Mouse (Mus musculus) mouse embryonic stem cell (cell line): ENCODE data around the gene Clk3.

Source experiments
- in situ Hi-C, 2 experiments: fragments of 300-500 bp; cut with MboI; formaldehyde crosslinking; loops; 1 replicate in 1 of 2; 3 replicates in 1 of 2; pipeline ENCODE4 v1.14.3; 2019 to 2020; ENCODE audit warnings: low sequenced_read_pairs in 2 of 2, low pct_unique_long_range_greater_than_20kb in 1 of 2, mixed read lengths in 1 of 2; ENCODE audit not compliant: unreplicated experiment in 1 of 2

The Clk3 gene

GRCm38 (mm10) chr9:57765364-57766351 lies at the start of gene Clk3:
Gene Clk3 (minus strand): TSS chr9:57765860.
- in situ Hi-C loops = no loop called here

DNA sequence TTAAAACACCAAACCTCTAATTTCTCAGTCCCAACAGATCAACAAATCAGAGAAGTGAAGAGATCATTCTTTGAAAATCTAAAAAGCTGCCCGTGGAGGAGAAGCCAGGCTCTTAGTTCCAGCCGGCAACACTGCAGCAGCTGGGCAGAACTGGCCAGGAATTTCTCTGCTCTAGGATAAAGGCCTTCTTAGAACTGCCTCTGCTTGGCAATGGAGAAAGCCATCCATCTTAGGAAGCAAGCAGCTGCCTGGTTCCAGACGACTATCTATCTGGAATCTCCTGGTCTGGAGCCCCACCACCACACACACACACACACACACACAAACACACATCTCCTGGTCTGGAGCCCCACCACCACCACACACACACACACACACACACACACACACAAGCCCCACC lies 49.2 kb upstream of the Clk3 start:
- in situ Hi-C loops = no loop called here

DNA sequence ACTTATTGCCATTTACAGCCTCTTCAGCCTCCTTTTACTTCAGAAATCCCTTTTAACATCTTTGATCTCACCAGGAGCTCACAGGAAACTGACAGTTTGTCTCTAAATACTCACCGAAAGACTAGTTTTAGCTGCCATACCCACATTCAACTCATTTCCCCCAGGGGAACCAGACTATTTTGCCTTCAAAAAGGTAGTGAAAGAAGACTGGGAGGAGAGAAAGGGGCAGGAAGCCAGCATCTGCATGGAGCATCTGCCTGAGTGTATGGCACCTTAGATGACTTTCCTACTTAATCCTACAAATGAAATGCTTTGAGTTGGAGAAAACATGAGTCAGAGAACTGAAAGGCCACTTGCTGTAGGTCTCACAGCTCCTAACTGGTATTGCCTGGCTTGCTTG lies 48.4 kb upstream of the Clk3 start:
- in situ Hi-C loops = no loop called here

DNA sequence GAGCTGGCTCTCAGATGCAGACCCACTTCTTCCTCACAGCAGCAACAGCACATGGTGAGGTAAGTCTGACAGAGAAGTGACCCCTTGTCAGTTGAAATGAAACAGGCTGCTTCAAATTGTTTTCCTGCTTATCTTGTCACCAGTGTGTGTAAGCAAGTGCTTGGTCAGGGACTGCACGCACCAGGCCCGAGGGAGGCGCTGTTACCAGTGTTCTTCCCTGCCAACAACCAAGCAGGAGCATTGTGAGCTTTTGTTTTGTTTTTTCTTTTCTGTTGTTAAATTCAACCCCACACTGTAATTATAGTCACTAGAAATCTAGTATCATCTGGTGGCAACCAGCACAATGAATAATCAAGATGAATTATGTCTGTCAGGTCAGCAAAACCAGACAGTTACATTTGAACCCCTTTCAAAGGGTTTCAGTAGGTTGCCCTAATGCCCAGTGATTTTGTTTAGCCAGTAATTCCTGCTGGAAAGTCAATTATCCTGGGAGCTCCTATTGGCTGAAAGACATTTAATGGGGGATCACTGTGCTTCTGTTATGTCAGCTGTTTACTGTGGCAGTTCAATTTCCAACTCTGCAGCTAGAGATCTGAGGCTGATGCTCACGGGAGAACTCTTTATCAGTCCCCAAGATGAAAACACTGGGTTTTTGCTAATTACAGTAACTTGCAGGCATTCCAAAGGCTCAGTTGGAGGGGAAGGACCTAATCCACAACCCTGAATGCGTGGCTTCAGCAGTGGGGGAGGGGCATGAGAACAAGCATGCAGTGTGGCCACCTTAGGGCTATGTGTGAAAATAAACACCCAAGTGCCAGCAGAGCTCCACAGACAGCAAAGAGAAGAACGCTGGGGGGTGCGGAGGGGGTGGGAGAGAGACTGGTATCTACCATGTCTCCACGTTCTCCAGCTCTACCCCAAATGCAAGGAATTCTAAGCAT lies 46.4 kb upstream of the Clk3 start:
- in situ Hi-C loops = no loop called here

DNA sequence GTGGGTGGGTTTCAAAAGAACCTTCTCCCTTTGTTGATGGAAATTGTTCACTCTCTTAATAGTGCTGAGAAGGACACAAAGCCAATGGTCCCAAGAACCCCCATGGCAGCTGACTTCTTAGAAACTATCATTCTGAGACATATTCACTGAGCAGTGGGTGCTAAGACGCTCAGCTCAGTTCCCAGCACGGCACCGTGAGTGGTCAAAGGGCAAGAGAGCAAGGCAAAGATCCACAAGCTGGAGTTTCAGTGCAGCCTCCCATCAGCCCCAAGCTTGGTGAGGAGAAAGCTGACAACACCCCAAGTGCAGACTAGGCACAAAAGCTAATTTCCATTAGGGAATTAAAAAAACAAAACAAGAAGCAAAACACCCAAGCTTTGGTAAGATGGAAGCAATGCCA lies 45.0 kb upstream of the Clk3 start:
- in situ Hi-C loops = no loop called here

GRCm38 (mm10) chr9:57808771-57809310 lies 43.2 kb upstream of the Clk3 start:
- in situ Hi-C loops = no loop called here

GRCm38 (mm10) chr9:57807174-57807651 lies 41.6 kb upstream of the Clk3 start:
- in situ Hi-C loops = no loop called here

DNA sequence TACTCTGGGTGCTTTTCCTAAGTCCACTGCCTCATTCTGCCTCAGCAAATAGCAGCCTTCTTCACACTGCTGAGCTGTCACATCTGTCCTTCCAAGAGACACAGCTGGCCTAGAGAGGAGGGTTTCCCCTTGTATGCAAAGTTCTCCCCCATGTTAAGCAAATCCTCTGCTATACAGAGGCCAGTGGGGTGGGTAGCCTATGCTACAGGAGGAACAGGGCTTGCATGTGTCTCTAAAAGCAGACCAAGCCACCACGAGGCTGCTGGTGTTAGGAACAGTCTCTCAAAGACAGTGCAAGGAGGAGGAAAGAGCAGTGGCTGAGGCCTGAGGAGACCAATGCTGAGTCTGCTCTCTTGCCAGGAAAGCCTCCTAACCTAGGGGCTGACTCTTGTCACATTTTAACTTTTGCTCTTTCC lies 40.4 kb upstream of the Clk3 start:
- in situ Hi-C loops = no loop called here

DNA sequence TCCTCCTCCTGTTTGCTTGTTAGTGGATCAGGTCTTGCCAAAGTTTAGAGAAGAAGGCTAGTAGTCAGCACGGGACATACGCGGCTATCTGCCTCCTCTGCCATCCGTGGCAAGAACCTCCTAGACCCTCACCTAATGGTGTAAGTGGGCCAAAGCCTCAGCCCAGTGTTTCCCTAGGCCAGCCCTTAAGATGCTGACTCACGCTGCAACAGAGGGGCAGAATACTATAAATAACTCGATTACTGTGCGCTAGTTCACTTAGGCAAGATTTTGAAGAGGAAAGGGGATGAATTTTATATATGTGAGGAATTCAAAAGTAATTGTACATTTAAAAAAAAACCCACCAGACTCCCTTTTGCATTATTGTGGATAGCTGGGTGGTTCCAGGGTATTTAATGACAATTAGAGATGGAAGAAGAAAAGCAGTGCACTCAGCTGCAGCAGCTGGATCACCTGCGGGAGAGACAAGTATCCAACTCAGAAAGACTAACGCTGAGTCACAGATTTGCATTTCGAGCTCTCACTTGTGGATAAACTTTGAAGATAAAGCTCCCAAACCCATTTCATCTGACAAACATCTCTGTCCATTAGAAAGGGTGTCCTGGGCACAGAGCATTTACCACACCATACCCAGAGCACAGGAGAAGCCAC lies 39.6 kb upstream of the Clk3 start:
- in situ Hi-C loops = no loop called here

DNA sequence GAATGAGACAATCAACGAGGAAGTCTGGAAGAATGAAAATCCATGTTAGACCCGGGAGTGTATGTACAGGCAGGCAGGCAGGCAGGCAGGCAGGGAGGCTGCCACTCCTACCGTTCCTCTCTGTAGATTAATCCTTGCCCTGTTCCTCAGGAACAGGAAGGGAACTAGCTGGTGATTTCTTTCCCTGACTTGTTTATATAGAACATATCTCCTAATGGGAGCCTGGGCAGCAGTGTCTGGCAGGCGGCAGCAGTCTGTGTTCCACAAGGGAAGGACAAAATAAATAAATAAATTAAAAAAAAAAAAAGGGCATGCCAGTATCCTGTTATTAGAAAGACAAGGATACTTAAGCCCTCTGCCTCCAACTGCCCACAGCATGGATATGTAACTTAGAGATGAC lies 38.2 kb upstream of the Clk3 start:
- in situ Hi-C loops = no loop called here

DNA sequence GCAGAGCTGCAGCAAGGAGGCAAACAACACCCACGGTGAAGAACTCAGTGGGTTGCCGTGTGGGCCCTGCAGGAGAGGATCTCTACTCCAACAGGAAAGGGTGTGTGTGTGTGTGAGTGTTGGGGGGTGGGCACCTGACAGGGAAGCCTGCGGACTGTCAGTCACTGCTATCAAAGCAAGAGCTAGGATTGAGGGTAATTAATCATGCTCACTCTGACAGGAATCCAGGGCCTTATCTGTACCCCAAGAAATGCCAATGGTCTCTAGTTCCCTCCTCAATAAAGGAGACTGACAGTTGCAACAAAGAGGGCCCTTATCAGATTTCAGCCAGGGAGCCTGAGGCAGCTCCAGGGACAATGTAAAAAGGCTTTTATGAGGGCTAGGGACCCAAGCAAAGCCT lies 37.4 kb upstream of the Clk3 start:
- in situ Hi-C loops = no loop called here

- in situ Hi-C loops = no loop called here
Observed at GRCm38 (mm10) chr9:57800325-57800975, 34.8 kb upstream of the Clk3 start.

DNA sequence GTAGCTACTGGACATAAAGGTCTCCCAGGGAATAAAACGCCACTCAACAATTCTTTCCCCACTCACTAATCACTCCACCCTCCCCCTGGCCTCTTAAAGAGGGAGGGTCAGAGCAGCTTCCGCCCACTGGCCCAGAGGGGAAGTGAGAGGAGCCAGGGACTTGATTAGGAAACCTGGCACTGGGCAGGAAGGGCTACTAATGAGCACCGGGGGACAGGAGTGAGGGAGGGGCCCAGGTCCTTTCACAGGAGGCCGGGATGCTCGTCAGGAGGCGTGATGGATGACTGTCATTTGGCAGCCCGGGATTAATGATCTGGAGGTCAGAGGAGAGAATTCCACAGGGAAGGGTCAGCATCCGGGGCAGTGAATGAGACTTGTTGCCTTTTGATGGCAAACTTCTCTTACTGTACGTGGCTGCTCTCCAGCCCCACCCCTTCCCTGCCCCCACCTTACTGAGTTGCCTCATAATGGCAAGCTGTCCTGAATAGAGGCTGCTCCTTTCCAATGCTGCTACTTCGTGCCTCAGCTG lies 33.1 kb upstream of the Clk3 start:
- in situ Hi-C loops = loop anchor here in 1 of 2 experiments (5.0 kb wide), 1 partner anchor 54 kb away; no protein-coding TSS in a partner anchor

DNA sequence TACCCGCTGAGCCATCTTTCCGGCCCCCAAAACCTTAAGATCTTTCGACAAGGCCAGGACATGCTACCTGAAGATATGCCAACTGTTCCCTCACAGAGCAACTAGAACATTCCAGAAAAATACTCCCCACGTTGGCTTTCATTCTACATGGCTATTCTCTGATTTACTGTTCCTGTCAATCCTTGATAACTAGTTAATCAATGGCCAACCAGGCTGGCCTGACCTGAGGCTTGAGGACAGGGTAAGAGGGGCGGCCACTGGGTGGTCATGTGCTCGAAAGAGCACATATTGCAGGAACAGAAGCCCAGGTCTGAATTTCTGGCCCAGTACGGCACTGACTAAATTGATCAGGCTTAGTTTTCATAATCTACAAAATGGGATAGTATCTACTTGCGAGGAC lies 31.8 kb upstream of the Clk3 start:
- in situ Hi-C loops = loop anchor here in 1 of 2 experiments (5.0 kb wide), 1 partner anchor 55 kb away; no protein-coding TSS in a partner anchor

DNA sequence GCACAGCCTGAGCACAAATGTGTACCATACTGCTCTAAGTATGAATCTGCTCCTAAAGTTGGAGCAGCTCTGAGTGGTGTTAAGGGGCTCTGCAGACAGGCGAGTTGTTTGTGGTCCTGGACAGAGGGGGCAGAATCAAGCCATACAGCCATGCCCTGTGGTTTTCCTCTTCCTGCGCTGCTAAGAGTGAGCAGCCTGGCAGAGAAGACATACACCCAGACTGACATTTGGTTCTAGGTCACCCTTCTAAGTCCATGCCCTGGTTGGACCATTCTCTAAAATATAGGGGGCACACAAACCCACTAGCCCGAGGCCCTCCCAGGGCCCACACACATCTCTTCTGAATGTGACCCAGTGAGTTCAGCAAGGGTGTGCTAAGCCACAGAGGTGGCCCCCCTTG lies 24.1 kb upstream of the Clk3 start:
- in situ Hi-C loops = loop anchor here in 1 of 2 experiments (5.0 kb wide), 1 partner anchor 63 kb away; no protein-coding TSS in a partner anchor

GRCm38 (mm10) chr9:57782656-57783055 lies 17.0 kb upstream of the Clk3 start:
- in situ Hi-C loops = no loop called here

- in situ Hi-C loops = no loop called here
Observed at GRCm38 (mm10) chr9:57775736-57776135, 10.1 kb upstream of the Clk3 start.
